Mouse (Mus musculus) stomach, postnatal 0 days (tissue): ENCODE results near the gene Gpr173.

Experiments
- CTCF ChIP-seq: IDR thresholded peaks from 2 replicates; pipeline ENCODE4 v1.5.1; 2016; ENCODE audit warnings: antibody characterized with exemption, low read depth, mild to moderate bottlenecking, moderate library complexity
- EP300 ChIP-seq: optimal IDR thresholded peaks from 2 replicates; pipeline ENCODE3; 2016; ENCODE audit warnings: antibody characterized with exemption

- peak; percentile 9; the same call in 1 of the 2 replicates for TF ChIP-seq CTCF
- TF ChIP-seq EP300, result peak; percentile 73
Observed at GRCm38 (mm10) chrX:152342358-152342901, 26.1 kb downstream of the Gpr173 start, which contains the start of gene Tspyl2.
